Mouse (Mus musculus): ENCODE results near the gene Naa35. TPM values are rescaled to one million over a fixed set of nuclear protein-coding genes. Genes with fewer than 3 reads are reported as not detected.

Naa35 gene
- total RNA-seq, 1 experiment, result 79.1 TPM

- no peak overlapping the region for H3K9ac ChIP-seq (ENCODE audit: insufficient read depth, low read depth, low read length, poor library complexity, severe bottlenecking)
Measured at GRCm38 (mm10) chr13:59552751-59553150, 32.3 kb upstream of the Naa35 start.

DNA sequence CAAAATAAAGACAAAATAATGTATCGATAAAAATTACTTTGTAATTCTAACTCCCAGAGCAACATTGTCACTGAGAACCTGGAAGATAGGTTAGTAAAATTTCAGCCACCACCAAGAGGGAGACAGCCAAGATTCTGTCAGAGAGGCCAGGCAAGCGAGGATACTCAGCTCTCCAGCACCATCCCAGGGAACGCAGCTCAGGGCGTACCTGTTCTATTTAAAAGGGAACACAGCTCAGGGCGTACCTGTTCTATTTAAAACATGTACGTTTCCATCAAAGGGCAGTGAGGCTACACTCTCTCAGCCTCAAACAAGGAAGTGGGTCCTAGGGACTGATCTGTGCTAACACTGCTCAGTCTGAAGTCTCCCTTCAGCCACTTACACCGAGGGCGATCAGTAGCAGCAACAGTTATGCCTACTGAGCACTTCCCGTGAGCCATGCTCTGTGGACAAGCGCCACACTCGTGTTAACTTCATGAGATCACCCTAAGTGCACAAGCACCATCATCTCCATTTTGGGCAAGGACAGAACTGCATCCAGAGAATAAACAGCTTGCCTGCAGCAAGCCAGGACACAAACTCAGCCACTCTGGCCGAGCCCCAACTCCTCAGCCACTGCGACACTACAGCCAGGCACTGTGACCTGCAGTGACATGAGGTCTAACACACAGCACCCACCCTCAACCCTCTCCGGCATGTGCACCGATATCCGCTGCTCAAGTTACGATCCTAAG, 30.1 kb upstream of the Naa35 start:
- H3K9me3 ChIP-seq (ENCODE audit: control insufficient read depth, insufficient read depth, low read depth, low read length), result no peaks in the 10 kb centered on the region
- H3K27ac ChIP-seq (ENCODE audit: insufficient read depth, low read depth, low read length, poor library complexity, severe bottlenecking), result no peak overlapping the region
- peaks cover 0 to 5% of the 10 kb centered on the region in 2 experiments; a peak in 1 of 4 replicates for H3K4me1 ChIP-seq (ENCODE audit: control insufficient read depth in 2 of 2, insufficient read depth in 2 of 2, low read length in 2 of 2, poor library complexity in 1 of 2)
- TF ChIP-seq CHD2 (IDR thresholded peaks at IDR 0.05; ENCODE audit: low read depth, low read length), result no peak
- no peak for TF ChIP-seq HCFC1 (IDR thresholded peaks at IDR 0.05; ENCODE audit: borderline replicate concordance, insufficient read depth, low read length)
- TF ChIP-seq MAFK (IDR thresholded peaks at IDR 0.05; ENCODE audit: insufficient read depth, low read depth, low read length), result no peak
- no peak for TF ChIP-seq ZNF384 (IDR thresholded peaks at IDR 0.05; ENCODE audit: low read depth, low read length)
- TF ChIP-seq ZC3H11A (IDR thresholded peaks at IDR 0.05; ENCODE audit: borderline replicate concordance, low read depth, low read length), result no peak
- no peak for DNase-seq (ENCODE audit: low read depth, low spot score)
- no peaks in the 10 kb centered on the region for H3K36me3 ChIP-seq (ENCODE audit: control insufficient read depth, insufficient read depth, low read length, poor library complexity, severe bottlenecking)
- in situ Hi-C loops (cut with MboI; ENCODE audit: low sequenced_read_pairs in 2 of 2, unreplicated experiment in 2 of 2), result no loop called here
- no peak overlapping the region for H3K4me3 ChIP-seq (ENCODE audit: insufficient read depth in 1 of 2, low read depth in 1 of 2, low read length in 2 of 2, poor library complexity in 1 of 2, severe bottlenecking in 1 of 2)
- H3K9ac ChIP-seq (ENCODE audit: insufficient read depth, low read depth, low read length, poor library complexity, severe bottlenecking), result no peak overlapping the region

More at GRCm38 (mm10) chr13:59552751-59553150, 32.3 kb upstream of the Naa35 start:
- Histone ChIP-seq H3K27ac (ENCODE audit: insufficient read depth, low read depth, low read length, poor library complexity, severe bottlenecking) (no peak overlapping the region), H3K36me3 (ENCODE audit: control insufficient read depth, insufficient read depth, low read length, poor library complexity, severe bottlenecking) (no peaks in the 10 kb centered on the region), H3K4me3 (ENCODE audit: insufficient read depth in 1 of 2, low read depth in 1 of 2, low read length in 2 of 2, poor library complexity in 1 of 2, severe bottlenecking in 1 of 2) (no peak overlapping the region), H3K9me3 (ENCODE audit: control insufficient read depth, insufficient read depth, low read depth, low read length) (no peaks in the 10 kb centered on the region), H3K4me1 (ENCODE audit: control insufficient read depth in 2 of 2, insufficient read depth in 2 of 2, low read length in 2 of 2, poor library complexity in 1 of 2) (peaks cover 0 to 5% of the 10 kb centered on the region in 2 experiments; a peak in 1 of 4 replicates)
- no peak for DNase-seq (ENCODE audit: low read depth, low spot score)
- no peak for TF ChIP-seq ZC3H11A (IDR thresholded peaks at IDR 0.05; ENCODE audit: borderline replicate concordance, low read depth, low read length)
- TF ChIP-seq ZNF384 (IDR thresholded peaks at IDR 0.05; ENCODE audit: low read depth, low read length), result no peak
- TF ChIP-seq HCFC1 (IDR thresholded peaks at IDR 0.05; ENCODE audit: borderline replicate concordance, insufficient read depth, low read length), result no peak
- TF ChIP-seq CHD2 (IDR thresholded peaks at IDR 0.05; ENCODE audit: low read depth, low read length), result no peak
- TF ChIP-seq MAFK (IDR thresholded peaks at IDR 0.05; ENCODE audit: insufficient read depth, low read depth, low read length), result no peak
- in situ Hi-C loops (cut with MboI; ENCODE audit: low sequenced_read_pairs in 2 of 2, unreplicated experiment in 2 of 2), result no loop called here

- in situ Hi-C loops (cut with MboI; ENCODE audit: low sequenced_read_pairs in 2 of 2, unreplicated experiment in 2 of 2), result no loop called here
- H3K27ac ChIP-seq (ENCODE audit: insufficient read depth, low read depth, low read length, poor library complexity, severe bottlenecking), result no peak overlapping the region
- TF ChIP-seq HCFC1 (IDR thresholded peaks at IDR 0.05; ENCODE audit: borderline replicate concordance, insufficient read depth, low read length), result no peak
- TF ChIP-seq CHD2 (IDR thresholded peaks at IDR 0.05; ENCODE audit: low read depth, low read length), result no peak
- no peak for TF ChIP-seq ZNF384 (IDR thresholded peaks at IDR 0.05; ENCODE audit: low read depth, low read length)
- no peak for TF ChIP-seq ZC3H11A (IDR thresholded peaks at IDR 0.05; ENCODE audit: borderline replicate concordance, low read depth, low read length)
- no peak for TF ChIP-seq MAFK (IDR thresholded peaks at IDR 0.05; ENCODE audit: insufficient read depth, low read depth, low read length)
- H3K9ac ChIP-seq (ENCODE audit: insufficient read depth, low read depth, low read length, poor library complexity, severe bottlenecking), result no peak overlapping the region
- DNase-seq (ENCODE audit: low read depth, low spot score), result no peak
- no peaks in the 10 kb centered on the region for H3K36me3 ChIP-seq (ENCODE audit: control insufficient read depth, insufficient read depth, low read length, poor library complexity, severe bottlenecking)
- H3K4me1 ChIP-seq (ENCODE audit: control insufficient read depth in 2 of 2, insufficient read depth in 2 of 2, low read length in 2 of 2, poor library complexity in 1 of 2), result peaks cover 0 to 5% of the 10 kb centered on the region in 2 experiments; a peak in 1 of 4 replicates
- H3K9me3 ChIP-seq (ENCODE audit: control insufficient read depth, insufficient read depth, low read depth, low read length), result no peaks in the 10 kb centered on the region
- H3K4me3 ChIP-seq (ENCODE audit: insufficient read depth in 1 of 2, low read depth in 1 of 2, low read length in 2 of 2, poor library complexity in 1 of 2, severe bottlenecking in 1 of 2), result no peak overlapping the region
Measured at GRCm38 (mm10) chr13:59555613-59556192, 29.4 kb upstream of the Naa35 start.

GRCm38 (mm10) chr13:59556670-59557069, 28.4 kb upstream of the Naa35 start:
- Histone ChIP-seq H3K9ac (ENCODE audit: insufficient read depth, low read depth, low read length, poor library complexity, severe bottlenecking) (peak overlapping the region; percentile 70), H3K9me3 (ENCODE audit: control insufficient read depth, insufficient read depth, low read depth, low read length) (no peaks in the 10 kb centered on the region), H3K4me1 (ENCODE audit: control insufficient read depth in 2 of 2, insufficient read depth in 2 of 2, low read length in 2 of 2, poor library complexity in 1 of 2) (peaks cover 0 to 5% of the 10 kb centered on the region in 2 experiments; a peak in 1 of 4 replicates), H3K4me3 (ENCODE audit: insufficient read depth in 1 of 2, low read depth in 1 of 2, low read length in 2 of 2, poor library complexity in 1 of 2, severe bottlenecking in 1 of 2) (peak overlapping the region; percentile 89 to 91), H3K27ac (ENCODE audit: insufficient read depth, low read depth, low read length, poor library complexity, severe bottlenecking) (no peak overlapping the region), H3K36me3 (ENCODE audit: control insufficient read depth, insufficient read depth, low read length, poor library complexity, severe bottlenecking) (no peaks in the 10 kb centered on the region)
- in situ Hi-C loops (cut with MboI; ENCODE audit: low sequenced_read_pairs in 2 of 2, unreplicated experiment in 2 of 2), result no loop called here
- no peak for TF ChIP-seq ZNF384 (IDR thresholded peaks at IDR 0.05; ENCODE audit: low read depth, low read length)
- no peak for TF ChIP-seq ZC3H11A (IDR thresholded peaks at IDR 0.05; ENCODE audit: borderline replicate concordance, low read depth, low read length)
- no peak for TF ChIP-seq MAFK (IDR thresholded peaks at IDR 0.05; ENCODE audit: insufficient read depth, low read depth, low read length)
- TF ChIP-seq HCFC1 (IDR thresholded peaks at IDR 0.05; ENCODE audit: borderline replicate concordance, insufficient read depth, low read length), result no peak; the same call in 1 of the 2 replicates
- TF ChIP-seq CHD2 (IDR thresholded peaks at IDR 0.05; ENCODE audit: low read depth, low read length), result no peak
- DNase-seq (ENCODE audit: low read depth, low spot score), result peak; percentile 22

All from ES-E14 (cell line).